Mouse (Mus musculus): Measurements from ENCODE around the gene 9830107B12Rik. TPM values are rescaled to one million over a fixed set of nuclear protein-coding genes. Genes with fewer than 3 reads are reported as not detected.
"Not testable (repeated sequence)": the region's sequence is repeated elsewhere in the genome, so short reads cannot be mapped to it uniquely, and the experiment has no call there.

The 9830107B12Rik gene
- not detected in 2 replicates for polyA plus RNA-seq (2014; fragmentation: Nextera tagmentation; extraction: Ambion mirVana)

DNA sequence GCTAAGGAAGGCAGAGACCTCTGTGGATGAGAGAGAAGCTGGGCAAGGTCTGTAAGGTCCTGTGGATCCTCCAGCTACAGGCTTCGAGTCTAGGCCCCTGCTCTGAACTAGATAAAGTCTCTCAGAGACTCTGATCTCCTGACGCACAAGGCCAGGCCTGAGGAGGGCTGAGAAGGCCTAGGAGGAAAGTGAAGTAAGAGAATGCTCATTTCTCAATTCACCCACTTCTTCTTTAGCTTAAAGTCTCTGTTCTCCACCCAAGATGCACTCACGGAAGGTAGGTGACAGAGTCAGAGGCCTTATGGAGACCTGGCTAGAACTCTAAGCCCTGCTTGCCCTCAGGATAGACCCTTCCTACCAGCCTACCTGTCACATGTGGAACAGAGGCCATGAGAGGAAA, at the start of gene 9830107B12Rik:
Gene 9830107B12Rik, minus strand, starts transcription at position 149 of the 400 bp plus-strand sequence.
- ATAC-seq (ENCODE audit: low FRiP score, low TSS enrichment) (no peak), DNase-seq (no peak)
- 76% methylated on average over 3 of the region's 3 CpGs for WGBS
- Histone ChIP-seq H3K27ac (replicated peaks; ENCODE audit: low read depth, low read length) (no peak within 1 kb of the TSS), H3K4me3 (replicated peaks; ENCODE audit: low read depth, low read length) (no peak within 1 kb of the TSS), H3K4me2 (ENCODE audit: low read length) (no peak within 1 kb of the TSS), H3K36me3 (ENCODE audit: control insufficient read depth, insufficient read depth, low read length) (no peaks in the 10 kb centered on the region), H3K9me3 (ENCODE audit: control insufficient read depth, low read length) (no peaks in the 10 kb centered on the region), H3K27me3 (ENCODE audit: control insufficient read depth, insufficient read depth, low read length) (no peaks in the 10 kb centered on the region), H3K9ac (replicated peaks; ENCODE audit: low read length) (no peak within 1 kb of the TSS), H3K4me1 (ENCODE audit: control insufficient read depth, insufficient read depth, low read length) (no peaks in the 10 kb centered on the region)

GRCm38 (mm10) chr17:48192366-48192765, 46.3 kb upstream of the 9830107B12Rik start:
- Histone ChIP-seq H3K4me2 (ENCODE audit: low read length) (no peak overlapping the region), H3K36me3 (ENCODE audit: control insufficient read depth, insufficient read depth, low read length) (no peaks in the 10 kb centered on the region), H3K27ac (replicated peaks; ENCODE audit: low read depth, low read length) (no peak overlapping the region), H3K4me3 (replicated peaks; ENCODE audit: low read depth, low read length) (no peak overlapping the region), H3K9me3 (ENCODE audit: control insufficient read depth, low read length) (no peaks in the 10 kb centered on the region), H3K27me3 (ENCODE audit: control insufficient read depth, insufficient read depth, low read length) (no peaks in the 10 kb centered on the region), H3K9ac (replicated peaks; ENCODE audit: low read length) (no peak overlapping the region), H3K4me1 (ENCODE audit: control insufficient read depth, insufficient read depth, low read length) (no peaks in the 10 kb centered on the region)
- ATAC-seq (ENCODE audit: low FRiP score, low TSS enrichment) (no peak), DNase-seq (no peak)
- WGBS: 85% methylated on average over 2 of the region's 2 CpGs

GRCm38 (mm10) chr17:48185252-48185651, 39.2 kb upstream of the 9830107B12Rik start:
- no peaks in the 10 kb centered on the region for H3K27me3 ChIP-seq (ENCODE audit: control insufficient read depth, insufficient read depth, low read length)
- H3K9ac ChIP-seq (replicated peaks; ENCODE audit: low read length): no peak overlapping the region
- H3K4me1 ChIP-seq (ENCODE audit: control insufficient read depth, insufficient read depth, low read length): no peaks in the 10 kb centered on the region
- H3K36me3 ChIP-seq (ENCODE audit: control insufficient read depth, insufficient read depth, low read length): no peaks in the 10 kb centered on the region
- H3K9me3 ChIP-seq (ENCODE audit: control insufficient read depth, low read length): no peaks in the 10 kb centered on the region
- H3K4me2 ChIP-seq (ENCODE audit: low read length): no peak overlapping the region
- H3K4me3 ChIP-seq (replicated peaks; ENCODE audit: low read depth, low read length): no peak overlapping the region
- no peak for ATAC-seq (ENCODE audit: low FRiP score, low TSS enrichment)
- H3K27ac ChIP-seq (replicated peaks; ENCODE audit: low read depth, low read length): no peak overlapping the region
- 80% methylated on average over 5 of the region's 5 CpGs for WGBS
- no peak for DNase-seq

- not testable (repeated sequence) for ATAC-seq (ENCODE audit: low FRiP score, low TSS enrichment); H3K9me3 ChIP-seq (ENCODE audit: control insufficient read depth, low read length); DNase-seq; H3K27ac ChIP-seq (replicated peaks; ENCODE audit: low read depth, low read length); H3K9ac ChIP-seq (replicated peaks; ENCODE audit: low read length); H3K4me2 ChIP-seq (ENCODE audit: low read length); H3K4me3 ChIP-seq (replicated peaks; ENCODE audit: low read depth, low read length); H3K4me1 ChIP-seq (ENCODE audit: control insufficient read depth, insufficient read depth, low read length); H3K36me3 ChIP-seq (ENCODE audit: control insufficient read depth, insufficient read depth, low read length); H3K27me3 ChIP-seq (ENCODE audit: control insufficient read depth, insufficient read depth, low read length)
- WGBS: 85% methylated on average over 2 of the region's 2 CpGs
These were observed 21.0 kb upstream of the 9830107B12Rik start, which contains the start of gene A530064D06Rik for GRCm38 (mm10) chr17:48167103-48167502. A530064D06Rik (minus strand) TSS chr17:48167275.

- Histone ChIP-seq H3K27me3 (ENCODE audit: control insufficient read depth, insufficient read depth, low read length) (no peaks in the 10 kb centered on the region), H3K4me2 (ENCODE audit: low read length) (no peak overlapping the region), H3K36me3 (ENCODE audit: control insufficient read depth, insufficient read depth, low read length) (no peaks in the 10 kb centered on the region), H3K9ac (replicated peaks; ENCODE audit: low read length) (no peak overlapping the region), H3K27ac (replicated peaks; ENCODE audit: low read depth, low read length) (no peak overlapping the region), H3K4me1 (ENCODE audit: control insufficient read depth, insufficient read depth, low read length) (no peaks in the 10 kb centered on the region), H3K9me3 (ENCODE audit: control insufficient read depth, low read length) (0 out of 2 replicates have a peak, but pooled peaks cover 3% of the 10 kb centered on the region), H3K4me3 (replicated peaks; ENCODE audit: low read depth, low read length) (no peak overlapping the region)
- DNase-seq: no peak
- no peak for ATAC-seq (ENCODE audit: low FRiP score, low TSS enrichment)
- WGBS: 65% methylated on average over 1 of the region's 1 CpGs
These were observed 11.5 kb upstream of the 9830107B12Rik start for GRCm38 (mm10) chr17:48157382-48158076.

- Histone ChIP-seq H3K9me3 (ENCODE audit: control insufficient read depth, low read length) (no peaks in the 10 kb centered on the region), H3K27me3 (ENCODE audit: control insufficient read depth, insufficient read depth, low read length) (no peaks in the 10 kb centered on the region), H3K4me2 (ENCODE audit: low read length) (no peak overlapping the region), H3K4me3 (replicated peaks; ENCODE audit: low read depth, low read length) (no peak overlapping the region), H3K36me3 (ENCODE audit: control insufficient read depth, insufficient read depth, low read length) (no peaks in the 10 kb centered on the region), H3K9ac (replicated peaks; ENCODE audit: low read length) (no peak overlapping the region), H3K4me1 (ENCODE audit: control insufficient read depth, insufficient read depth, low read length) (no peaks in the 10 kb centered on the region), H3K27ac (replicated peaks; ENCODE audit: low read depth, low read length) (no peak overlapping the region)
- DNase-seq: no peak
- no peak for ATAC-seq (ENCODE audit: low FRiP score, low TSS enrichment)
- WGBS: 94% methylated on average over 2 of the region's 2 CpGs
These were observed 13.3 kb downstream of the 9830107B12Rik start for GRCm38 (mm10) chr17:48132810-48133209.

GRCm38 (mm10) chr17:48120456-48120855, 25.6 kb downstream of the 9830107B12Rik start:
- no peak overlapping the region for H3K27ac ChIP-seq (replicated peaks; ENCODE audit: low read depth, low read length)
- H3K27me3 ChIP-seq (ENCODE audit: control insufficient read depth, insufficient read depth, low read length): no peaks in the 10 kb centered on the region
- no peaks in the 10 kb centered on the region for H3K9me3 ChIP-seq (ENCODE audit: control insufficient read depth, low read length)
- no peak for DNase-seq
- no peak overlapping the region for H3K4me3 ChIP-seq (replicated peaks; ENCODE audit: low read depth, low read length)
- no peak for ATAC-seq (ENCODE audit: low FRiP score, low TSS enrichment)
- no peaks in the 10 kb centered on the region for H3K4me1 ChIP-seq (ENCODE audit: control insufficient read depth, insufficient read depth, low read length)
- WGBS: 94% methylated on average over 20 of the region's 20 CpGs
- no peak overlapping the region for H3K4me2 ChIP-seq (ENCODE audit: low read length)
- H3K36me3 ChIP-seq (ENCODE audit: control insufficient read depth, insufficient read depth, low read length): no peaks in the 10 kb centered on the region
- no peak overlapping the region for H3K9ac ChIP-seq (replicated peaks; ENCODE audit: low read length)

GRCm38 (mm10) chr17:48119656-48120055, 26.4 kb downstream of the 9830107B12Rik start:
- Histone ChIP-seq H3K4me1 (ENCODE audit: control insufficient read depth, insufficient read depth, low read length) (no peaks in the 10 kb centered on the region), H3K27me3 (ENCODE audit: control insufficient read depth, insufficient read depth, low read length) (no peaks in the 10 kb centered on the region), H3K4me3 (replicated peaks; ENCODE audit: low read depth, low read length) (no peak overlapping the region), H3K4me2 (ENCODE audit: low read length) (no peak overlapping the region), H3K9ac (replicated peaks; ENCODE audit: low read length) (no peak overlapping the region), H3K36me3 (ENCODE audit: control insufficient read depth, insufficient read depth, low read length) (no peaks in the 10 kb centered on the region), H3K27ac (replicated peaks; ENCODE audit: low read depth, low read length) (no peak overlapping the region), H3K9me3 (ENCODE audit: control insufficient read depth, low read length) (no peaks in the 10 kb centered on the region)
- 24% methylated on average over 3 of the region's 3 CpGs for WGBS
- peak; percentile 88 for DNase-seq
- no peak for ATAC-seq (ENCODE audit: low FRiP score, low TSS enrichment)

DNA sequence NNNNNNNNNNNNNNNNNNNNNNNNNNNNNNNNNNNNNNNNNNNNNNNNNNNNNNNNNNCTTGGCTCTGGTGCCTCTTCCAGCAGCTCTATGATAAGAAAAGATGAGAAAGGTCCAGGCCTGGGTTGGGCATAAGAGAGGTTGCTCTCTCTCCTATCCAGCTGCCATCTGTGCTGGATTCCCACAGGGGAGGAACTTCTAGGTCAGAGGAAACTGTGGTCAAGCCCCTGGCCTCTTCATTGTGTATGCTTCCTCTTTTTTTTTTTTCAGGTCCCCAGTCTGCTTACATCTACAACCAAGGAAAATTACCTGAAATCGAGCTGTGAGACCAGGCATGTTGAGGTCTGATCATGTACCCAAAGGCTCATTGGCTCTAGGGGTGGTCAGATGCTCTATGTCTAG, 27.5 kb downstream of the 9830107B12Rik start:
- no peaks in the 10 kb centered on the region for H3K9me3 ChIP-seq (ENCODE audit: control insufficient read depth, low read length)

More for the DNA sequence above, 27.5 kb downstream of the 9830107B12Rik start:
- ATAC-seq (ENCODE audit: low FRiP score, low TSS enrichment): no peak
- 80% methylated on average over 1 of the region's 1 CpGs for WGBS
- Histone ChIP-seq H3K27me3 (ENCODE audit: control insufficient read depth, insufficient read depth, low read length) (no peaks in the 10 kb centered on the region), H3K9ac (replicated peaks; ENCODE audit: low read length) (no peak overlapping the region), H3K4me1 (ENCODE audit: control insufficient read depth, insufficient read depth, low read length) (no peaks in the 10 kb centered on the region), H3K4me3 (replicated peaks; ENCODE audit: low read depth, low read length) (no peak overlapping the region), H3K4me2 (ENCODE audit: low read length) (no peak overlapping the region), H3K27ac (replicated peaks; ENCODE audit: low read depth, low read length) (no peak overlapping the region), H3K36me3 (ENCODE audit: control insufficient read depth, insufficient read depth, low read length) (no peaks in the 10 kb centered on the region)
- DNase-seq: no peak
